Mouse (Mus musculus): ENCODE results near the gene Dad1. TPM values are rescaled to one million over a fixed set of nuclear protein-coding genes. Genes with fewer than 3 reads are reported as not detected.

The Dad1 gene
- total RNA-seq, 2 experiments from 2014 or later: 119 TPM

- intact Hi-C loops (cut with DNase I): loop anchor here (1.0 to 5.0 kb wide), 5 partner anchors 167 to 413 kb away; partner anchors contain the start of genes Cdh24, Gm17606 and Mrpl52
- peak in 1 of 2 experiments; percentile 29 for DNase-seq (ENCODE audit: low spot score in 2 of 2)
Observed at GRCm38 (mm10) chr14:54228933-54229713, 24.8 kb downstream of the Dad1 start.

GRCm38 (mm10) chr14:54228501-54228900 is 25.4 kb downstream of the Dad1 start:
- intact Hi-C loops (cut with DNase I): loop anchor here (1.0 to 5.0 kb wide), 5 partner anchors 166 to 414 kb away; partner anchors contain the start of genes Cdh24, Gm17606 and Mrpl52
- no peak for DNase-seq (ENCODE audit: low spot score in 2 of 2)

GRCm38 (mm10) chr14:54227911-54228451 is 25.9 kb downstream of the Dad1 start:
- intact Hi-C loops (cut with DNase I): loop anchor here (1.0 to 5.0 kb wide), 5 partner anchors 166 to 414 kb away; partner anchors contain the start of genes Cdh24, Gm17606 and Mrpl52
- DNase-seq (ENCODE audit: low spot score in 2 of 2): peak; percentile 55 to 68

- intact Hi-C loops (cut with DNase I): loop anchor here (5.0 kb wide), 4 partner anchors 165 to 415 kb away; partner anchors contain the start of genes Cdh24, Gm17606 and Mrpl52
- no peak for DNase-seq (ENCODE audit: low spot score in 2 of 2)
Observed at GRCm38 (mm10) chr14:54226911-54227811, 26.7 kb downstream of the Dad1 start.

- intact Hi-C loops (cut with DNase I): loop anchor here (5.0 kb wide), 4 partner anchors 163 to 417 kb away; partner anchors contain the start of genes Cdh24, Gm17606 and Mrpl52
- no peak for DNase-seq (ENCODE audit: low spot score in 2 of 2)
Observed at GRCm38 (mm10) chr14:54225725-54226124, 28.2 kb downstream of the Dad1 start.

GRCm38 (mm10) chr14:54224484-54225467 is 29.1 kb downstream of the Dad1 start:
- DNase-seq (ENCODE audit: low spot score in 2 of 2): peak in 1 of 2 experiments; percentile 50
- intact Hi-C loops (cut with DNase I): loop anchor here (5.0 kb wide), 4 partner anchors 162 to 418 kb away; partner anchors contain the start of genes Cdh24, Gm17606 and Mrpl52

GRCm38 (mm10) chr14:54224064-54224417 is 29.9 kb downstream of the Dad1 start:
- intact Hi-C loops (cut with DNase I): no loop called here
- no peak for DNase-seq (ENCODE audit: low spot score in 2 of 2)

GRCm38 (mm10) chr14:54223315-54224063 is 30.4 kb downstream of the Dad1 start:
- no peak for DNase-seq (ENCODE audit: low spot score in 2 of 2)
- intact Hi-C loops (cut with DNase I): no loop called here

- DNase-seq (ENCODE audit: low spot score in 2 of 2): no peak
Observed at GRCm38 (mm10) chr14:54222289-54222727, 31.6 kb downstream of the Dad1 start.

GRCm38 (mm10) chr14:54221641-54222040 is 32.3 kb downstream of the Dad1 start:
- DNase-seq (ENCODE audit: low spot score in 2 of 2): no peak

More at GRCm38 (mm10) chr14:54222289-54222727, 31.6 kb downstream of the Dad1 start:
- intact Hi-C loops (cut with DNase I): no loop called here

GRCm38 (mm10) chr14:54220726-54221494 is 33.0 kb downstream of the Dad1 start:
- intact Hi-C loops (cut with DNase I): no loop called here
- DNase-seq (ENCODE audit: low spot score in 2 of 2): no peak

More at GRCm38 (mm10) chr14:54221641-54222040, 32.3 kb downstream of the Dad1 start:
- intact Hi-C loops (cut with DNase I): no loop called here

- DNase-seq (ENCODE audit: low spot score in 2 of 2): no peak
- intact Hi-C loops (cut with DNase I): no loop called here
Observed at GRCm38 (mm10) chr14:54219849-54220248, 34.1 kb downstream of the Dad1 start.

- DNase-seq (ENCODE audit: low spot score in 2 of 2): no peak
- intact Hi-C loops (cut with DNase I): no loop called here
Observed at GRCm38 (mm10) chr14:54219256-54219655, 34.6 kb downstream of the Dad1 start.

- DNase-seq (ENCODE audit: low spot score in 2 of 2): no peak
- intact Hi-C loops (cut with DNase I): no loop called here
Observed at GRCm38 (mm10) chr14:54218721-54219120, 35.2 kb downstream of the Dad1 start.

- intact Hi-C loops (cut with DNase I): no loop called here
- DNase-seq (ENCODE audit: low spot score in 2 of 2): no peak
Observed at GRCm38 (mm10) chr14:54218233-54218632, 35.7 kb downstream of the Dad1 start.

GRCm38 (mm10) chr14:54216126-54216525 is 37.8 kb downstream of the Dad1 start:
- intact Hi-C loops (cut with DNase I): no loop called here

GRCm38 (mm10) chr14:54214901-54215300 is 39.0 kb downstream of the Dad1 start:
- intact Hi-C loops (cut with DNase I): no loop called here
- no peak for DNase-seq (ENCODE audit: low spot score in 2 of 2)

More at GRCm38 (mm10) chr14:54216126-54216525, 37.8 kb downstream of the Dad1 start:
- DNase-seq (ENCODE audit: low spot score in 2 of 2): no peak

Data from left cerebral cortex, postnatal 25 days (tissue).